Mouse (Mus musculus): ENCODE data around the gene Ppard. TPM values are rescaled to one million over a fixed set of nuclear protein-coding genes. Genes with fewer than 3 reads are reported as not detected.

Gene Ppard
- polyA plus RNA-seq, 1 experiment from 2014 or later = 20.3 TPM

DNA sequence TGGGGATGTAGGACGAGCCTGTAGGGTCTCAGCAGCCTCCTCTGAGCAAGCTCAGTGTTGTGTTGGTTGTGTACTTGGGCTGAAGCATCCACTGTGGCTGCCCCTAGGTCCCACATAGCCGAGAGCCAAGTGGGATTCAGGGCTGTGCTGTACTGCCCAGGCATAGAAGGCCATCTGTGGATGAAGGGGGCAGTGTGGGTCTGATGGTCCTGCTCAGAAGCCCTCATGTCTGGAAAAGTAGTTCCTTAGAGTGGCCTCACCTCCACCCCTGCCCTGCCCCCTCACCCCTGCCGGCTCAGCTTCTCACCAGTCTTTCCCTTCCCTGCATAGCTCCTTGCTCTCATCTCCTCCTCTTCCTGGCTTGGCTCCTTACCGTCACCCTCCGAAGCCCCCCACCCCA is 23.2 kb downstream of the Ppard start:
- Histone ChIP-seq H3K79me2 (ENCODE audit: inconsistent target) (peaks cover 87% of the 10 kb centered on the region), H3K36me3 (ENCODE audit: inconsistent target) (no peaks in the 10 kb centered on the region), H3K27ac (no peak overlapping the region; the same call in 1 of the 2 replicates), H3K4me3 (ENCODE audit: inconsistent target) (no peak overlapping the region)
- WGBS (ENCODE audit: missing documents) = 79% methylated on average over 3 of the region's 5 CpGs

DNA sequence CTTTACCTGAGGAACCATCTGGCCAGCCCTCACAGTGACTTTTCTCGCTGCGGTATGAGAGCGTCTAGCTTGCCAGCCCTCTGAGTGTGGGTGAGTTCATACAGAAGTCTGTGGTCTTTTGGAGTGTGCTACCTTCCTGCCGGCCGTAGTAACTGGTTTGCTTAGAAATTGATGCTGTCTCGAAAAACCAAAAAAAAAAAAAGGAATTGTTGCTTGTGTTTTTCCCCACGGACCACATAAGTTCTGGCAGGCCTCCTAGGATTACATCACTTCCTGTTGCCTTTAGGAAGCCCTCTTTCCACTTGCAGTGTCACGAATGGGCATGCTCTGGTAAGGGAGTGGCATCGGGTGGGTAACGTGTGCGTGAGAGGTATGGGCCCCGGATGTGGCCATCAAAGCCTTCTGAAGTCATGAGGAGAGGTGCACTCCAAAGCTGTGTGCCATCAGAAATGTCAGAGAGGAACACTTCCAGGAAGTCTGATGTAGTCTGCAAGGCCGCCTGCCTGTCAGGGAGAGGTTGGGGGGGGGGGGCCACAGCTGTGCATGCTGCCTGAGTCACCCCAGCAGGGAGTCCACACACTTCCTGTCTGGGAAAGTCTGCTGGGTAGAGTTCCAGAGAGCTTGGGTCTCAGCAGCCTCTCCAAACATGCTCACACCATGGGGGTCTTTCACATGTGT is 24.3 kb downstream of the Ppard start:
- Histone ChIP-seq H3K27ac (peak overlapping the region; percentile 58), H3K4me3 (ENCODE audit: inconsistent target) (no peak overlapping the region)
- WGBS (ENCODE audit: missing documents) = 4% methylated on average over 13 of the region's 13 CpGs

DNA sequence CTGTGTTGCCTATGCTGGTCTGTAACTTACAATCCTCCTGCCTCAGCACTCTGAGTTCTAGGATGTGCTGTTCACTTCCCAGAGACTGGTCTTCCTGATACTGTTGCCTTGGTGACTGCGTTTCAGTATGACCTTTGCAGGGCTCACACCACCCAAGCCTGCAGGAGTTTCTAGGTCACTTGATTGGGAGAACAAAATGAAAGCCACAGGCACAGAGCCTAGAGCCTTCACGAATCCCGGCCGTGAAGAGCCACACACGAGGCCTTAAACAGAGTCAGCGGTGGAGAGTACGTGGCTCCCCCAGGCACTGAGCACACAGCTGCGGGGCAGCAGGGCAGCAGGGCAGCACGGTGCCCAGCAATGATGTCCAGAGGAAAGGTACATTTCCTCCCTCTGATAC is 25.8 kb downstream of the Ppard start:
- Histone ChIP-seq H3K36me3 (ENCODE audit: inconsistent target) (no peaks in the 10 kb centered on the region), H3K79me2 (ENCODE audit: inconsistent target) (peaks cover 95% of the 10 kb centered on the region), H3K4me3 (ENCODE audit: inconsistent target) (no peak overlapping the region), H3K27ac (peak overlapping the region; percentile 46)
- WGBS (ENCODE audit: missing documents) = 93% methylated on average over 9 of the region's 9 CpGs

More for the DNA sequence above, 24.3 kb downstream of the Ppard start:
- no peaks in the 10 kb centered on the region for H3K36me3 ChIP-seq (ENCODE audit: inconsistent target)
- H3K79me2 ChIP-seq (ENCODE audit: inconsistent target) = peaks cover 95% of the 10 kb centered on the region

DNA sequence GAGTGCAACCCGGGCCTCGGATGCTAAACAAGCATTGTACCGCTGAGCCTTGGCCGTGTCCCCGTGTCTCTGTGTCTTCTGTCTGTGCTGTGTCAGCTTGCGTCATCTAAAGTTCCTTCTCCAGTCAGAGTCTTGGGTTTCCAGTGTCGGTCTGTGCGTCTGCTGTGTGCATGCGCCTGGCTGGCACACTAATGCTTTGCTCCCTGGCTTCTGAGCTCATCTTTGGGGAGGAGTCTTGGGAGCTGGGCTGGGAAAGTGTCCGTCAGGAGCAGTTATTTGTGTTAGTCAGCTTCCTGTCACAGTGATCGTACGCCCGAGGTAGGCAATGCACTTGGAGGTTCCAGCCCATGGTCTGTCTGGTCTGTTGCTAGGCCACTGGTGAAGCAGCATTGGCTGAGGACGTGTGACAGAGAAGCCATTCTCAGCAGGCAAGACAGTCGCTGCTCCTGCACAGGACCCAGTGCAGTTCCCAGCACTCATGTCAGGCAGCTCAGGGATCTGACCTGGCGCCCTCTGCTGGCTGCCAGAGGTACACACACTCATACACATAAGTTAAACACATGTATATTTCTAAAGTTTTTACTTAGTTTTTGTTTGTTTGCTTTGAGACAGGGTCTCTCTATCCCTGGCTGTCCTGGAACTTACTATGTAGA is 27.5 kb downstream of the Ppard start:
- Histone ChIP-seq H3K27ac (peak overlapping the region; percentile 60), H3K36me3 (ENCODE audit: inconsistent target) (no peaks in the 10 kb centered on the region)

DNA sequence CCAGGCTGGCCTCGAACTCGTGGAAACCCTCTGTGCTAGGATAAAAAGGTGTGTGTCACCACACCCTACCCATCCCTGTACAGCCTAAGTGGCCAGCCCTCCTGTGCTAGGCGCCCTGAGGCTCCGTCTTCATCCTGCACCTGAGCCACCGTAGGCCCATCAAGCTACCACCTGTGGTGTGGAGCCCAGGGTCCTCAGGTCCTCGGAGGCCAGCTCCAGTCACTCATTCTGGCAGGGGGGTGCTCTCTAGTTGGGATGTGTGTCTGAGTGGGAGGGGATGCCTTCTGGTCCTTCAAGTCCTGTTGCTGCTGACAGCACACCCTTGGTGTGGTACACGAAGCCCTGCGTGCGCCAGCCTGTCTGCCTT is 28.0 kb downstream of the Ppard start:
- 86% methylated on average over 9 of the region's 9 CpGs for WGBS (ENCODE audit: missing documents)
- Histone ChIP-seq H3K36me3 (ENCODE audit: inconsistent target) (no peaks in the 10 kb centered on the region), H3K27ac (peak overlapping the region; percentile 60), H3K79me2 (ENCODE audit: inconsistent target) (peaks cover 95% of the 10 kb centered on the region), H3K4me3 (ENCODE audit: inconsistent target) (no peak overlapping the region)

More for the DNA sequence above, 27.5 kb downstream of the Ppard start:
- Histone ChIP-seq H3K4me3 (ENCODE audit: inconsistent target) (no peak overlapping the region), H3K79me2 (ENCODE audit: inconsistent target) (peaks cover 95% of the 10 kb centered on the region)
- 28% methylated on average over 15 of the region's 16 CpGs for WGBS (ENCODE audit: missing documents)

DNA sequence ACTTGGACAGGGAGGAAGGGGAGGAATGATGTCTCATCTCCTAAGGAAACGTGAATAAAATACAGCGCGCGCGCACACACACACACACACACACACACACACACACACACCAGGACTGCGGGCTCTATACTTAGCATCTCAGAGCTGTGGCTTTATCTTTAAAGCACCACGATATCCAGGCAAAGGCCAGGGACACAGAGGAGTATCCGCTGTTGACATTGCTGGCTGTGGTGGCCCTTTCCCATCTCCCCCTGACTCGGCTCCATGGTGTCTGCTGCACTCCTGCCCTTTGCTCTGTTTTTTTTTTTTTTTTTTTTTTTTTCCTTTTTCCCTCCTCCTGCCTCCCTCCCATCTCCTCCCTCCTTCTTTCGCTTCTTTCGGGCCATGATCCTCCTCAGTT is 29.3 kb downstream of the Ppard start:
- Histone ChIP-seq H3K36me3 (ENCODE audit: inconsistent target) (no peaks in the 10 kb centered on the region), H3K79me2 (ENCODE audit: inconsistent target) (peaks cover 95% of the 10 kb centered on the region), H3K4me3 (ENCODE audit: inconsistent target) (no peak overlapping the region), H3K27ac (no peak overlapping the region)
- WGBS (ENCODE audit: missing documents) = 89% methylated on average over 3 of the region's 11 CpGs

DNA sequence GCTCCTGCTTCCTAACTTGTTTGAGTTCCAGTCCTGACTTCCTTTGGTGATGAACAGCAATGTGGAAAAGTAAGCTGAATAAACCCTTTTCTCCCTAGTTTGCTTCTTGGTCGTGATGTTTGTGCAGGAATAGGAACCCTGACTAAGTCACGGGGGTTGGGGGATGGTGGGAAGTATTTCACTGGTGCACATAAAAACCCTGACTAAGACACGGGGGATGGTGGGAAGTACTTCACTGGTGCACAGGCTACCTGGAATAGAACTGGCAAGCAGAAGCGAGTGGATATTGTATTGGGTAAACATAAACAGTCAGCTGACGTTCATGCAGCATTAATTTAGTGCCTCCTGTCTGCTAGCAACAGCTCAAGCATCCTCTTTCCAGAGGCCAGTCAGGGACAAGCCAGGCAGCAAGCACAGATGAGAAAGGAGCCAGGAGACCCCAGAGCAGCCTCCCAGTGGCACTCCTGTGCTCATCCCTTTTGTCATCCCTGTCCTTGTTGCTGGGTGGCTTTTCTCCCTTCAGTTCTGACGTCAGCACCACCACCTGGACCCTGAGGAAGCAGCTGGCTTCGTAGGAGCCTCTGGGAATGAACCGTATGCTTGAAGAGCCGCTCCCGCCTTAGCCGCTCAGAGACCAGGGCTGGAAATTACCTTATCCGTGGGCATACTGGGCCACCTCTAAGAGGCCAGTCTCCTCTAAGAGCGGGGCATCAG is 30.8 kb downstream of the Ppard start:
- no peak overlapping the region for H3K27ac ChIP-seq

DNA sequence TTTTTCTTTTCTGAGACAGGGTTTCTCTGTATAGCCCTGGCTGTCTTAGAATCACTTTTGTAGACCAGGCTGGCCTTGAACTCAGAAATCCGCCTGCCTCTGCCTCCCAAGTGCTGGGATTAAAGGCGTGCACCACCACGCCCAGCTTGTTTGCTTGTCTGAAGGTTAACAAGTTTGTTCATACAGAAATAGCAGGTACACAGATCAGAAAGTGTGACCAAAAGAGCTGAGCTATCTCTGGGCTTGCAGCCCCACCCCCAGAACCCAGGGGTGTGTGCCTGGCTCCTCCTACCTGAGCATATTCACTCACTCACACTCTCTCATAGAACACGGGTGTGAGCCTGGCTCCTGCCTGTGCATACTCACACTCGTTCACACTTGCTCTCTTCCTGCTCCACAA is 34.8 kb downstream of the Ppard start:
- no peak overlapping the region for H3K4me3 ChIP-seq (ENCODE audit: inconsistent target)
- H3K27ac ChIP-seq = no peak overlapping the region
- H3K79me2 ChIP-seq (ENCODE audit: inconsistent target) = peaks cover 94% of the 10 kb centered on the region; the same call in 1 of the 2 replicates
- no peaks in the 10 kb centered on the region for H3K36me3 ChIP-seq (ENCODE audit: inconsistent target)
- WGBS (ENCODE audit: missing documents) = 86% methylated on average over 4 of the region's 5 CpGs

More for the DNA sequence above, 30.8 kb downstream of the Ppard start:
- no peaks in the 10 kb centered on the region for H3K36me3 ChIP-seq (ENCODE audit: inconsistent target)
- WGBS (ENCODE audit: missing documents) = 95% methylated on average over 13 of the region's 13 CpGs
- no peak overlapping the region for H3K4me3 ChIP-seq (ENCODE audit: inconsistent target)
- H3K79me2 ChIP-seq (ENCODE audit: inconsistent target) = peaks cover 91% of the 10 kb centered on the region

DNA sequence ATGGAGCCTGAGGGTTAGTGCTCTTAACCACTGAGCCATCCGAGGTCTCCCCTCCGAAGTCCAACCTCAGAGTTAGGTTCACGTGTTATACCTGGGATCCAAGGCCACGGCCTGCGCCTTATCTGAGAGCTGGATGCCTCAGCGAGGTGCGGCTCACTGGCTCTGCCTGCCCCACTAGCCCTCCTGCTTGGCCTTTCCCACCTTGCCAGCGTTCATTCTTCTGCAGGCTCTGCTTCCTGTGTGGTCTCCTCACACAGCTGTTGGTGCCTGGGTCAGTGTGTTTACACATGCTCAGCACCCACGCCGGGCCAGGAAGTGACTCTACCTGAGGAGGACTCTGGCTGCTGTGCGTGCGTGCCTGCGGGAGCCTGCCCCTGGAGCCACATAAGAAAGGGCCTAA is 37.7 kb downstream of the Ppard start:
- Histone ChIP-seq H3K36me3 (ENCODE audit: inconsistent target) (no peaks in the 10 kb centered on the region), H3K79me2 (ENCODE audit: inconsistent target) (peaks cover 94% of the 10 kb centered on the region; the same call in 1 of the 2 replicates), H3K27ac (no peak overlapping the region), H3K4me3 (ENCODE audit: inconsistent target) (no peak overlapping the region)
- WGBS (ENCODE audit: missing documents) = 76% methylated on average over 12 of the region's 13 CpGs

DNA sequence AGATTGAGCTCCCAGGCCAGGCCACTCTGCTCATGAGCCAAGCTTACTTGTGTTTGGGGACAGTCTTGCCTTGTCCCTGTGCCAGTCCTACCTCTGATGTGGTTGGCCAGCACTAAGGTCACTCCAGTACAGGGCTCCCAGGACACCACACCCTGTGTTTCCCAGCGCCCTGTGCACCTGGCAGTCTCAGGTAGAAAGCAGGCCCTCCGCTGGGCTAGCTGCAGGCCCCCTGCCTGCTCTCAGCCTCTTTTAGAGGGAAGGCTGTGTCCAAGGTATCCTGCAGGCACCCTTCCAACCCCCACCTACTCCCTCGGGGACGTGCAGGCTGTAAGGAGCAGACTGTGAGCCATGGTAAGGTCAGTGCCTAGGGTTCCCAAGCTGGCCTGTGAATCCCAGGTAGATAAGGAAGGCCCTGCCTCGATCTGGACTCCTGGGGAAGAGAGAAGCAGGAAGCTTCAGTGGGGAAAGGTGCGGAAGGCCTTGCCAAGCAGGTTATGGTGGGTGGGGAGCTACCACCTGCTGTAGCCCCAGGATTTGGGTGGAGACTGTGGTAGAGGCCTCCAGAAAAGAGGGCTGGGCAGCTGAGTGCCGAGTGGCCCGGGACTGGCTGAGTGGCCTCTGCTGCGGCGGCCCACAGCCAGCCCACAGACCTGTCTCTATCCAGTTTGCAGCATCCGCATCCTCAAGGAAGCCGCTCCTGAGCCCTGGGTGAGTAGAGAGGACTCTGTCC is 39.2 kb downstream of the Ppard start:
- Histone ChIP-seq H3K4me3 (ENCODE audit: inconsistent target) (no peak overlapping the region), H3K27ac (no peak overlapping the region), H3K36me3 (ENCODE audit: inconsistent target) (0 out of 2 replicates have a peak, but pooled peaks cover 8% of the 10 kb centered on the region), H3K79me2 (ENCODE audit: inconsistent target) (peaks cover 94% of the 10 kb centered on the region; the same call in 1 of the 2 replicates)
- WGBS (ENCODE audit: missing documents) = 89% methylated on average over 12 of the region's 12 CpGs

DNA sequence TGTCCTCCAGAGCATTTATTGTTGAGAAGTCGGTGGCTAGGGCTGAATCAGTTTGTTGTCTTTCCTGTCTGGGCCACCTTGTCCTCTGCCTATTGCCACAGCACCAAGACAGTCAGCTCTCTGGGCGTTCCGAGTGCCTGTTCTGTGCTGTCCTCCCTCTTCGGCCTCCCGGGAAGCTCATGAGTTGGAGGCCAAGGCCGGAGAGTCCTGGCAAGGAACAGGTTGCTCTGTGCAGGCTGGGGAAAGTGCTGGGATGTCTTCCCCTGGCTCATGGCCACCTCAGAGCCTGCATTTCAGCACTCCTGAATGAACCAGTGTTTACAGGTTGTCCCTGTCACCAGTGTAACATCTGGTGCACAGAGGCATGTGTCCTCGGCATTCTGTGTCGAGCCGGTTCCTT is 39.8 kb downstream of the Ppard start:
- Histone ChIP-seq H3K36me3 (ENCODE audit: inconsistent target) (0 out of 2 replicates have a peak, but pooled peaks cover 10% of the 10 kb centered on the region), H3K79me2 (ENCODE audit: inconsistent target) (peaks cover 94% of the 10 kb centered on the region; the same call in 1 of the 2 replicates), H3K27ac (no peak overlapping the region), H3K4me3 (ENCODE audit: inconsistent target) (no peak overlapping the region)
- WGBS (ENCODE audit: missing documents) = 99% methylated on average over 9 of the region's 9 CpGs

DNA sequence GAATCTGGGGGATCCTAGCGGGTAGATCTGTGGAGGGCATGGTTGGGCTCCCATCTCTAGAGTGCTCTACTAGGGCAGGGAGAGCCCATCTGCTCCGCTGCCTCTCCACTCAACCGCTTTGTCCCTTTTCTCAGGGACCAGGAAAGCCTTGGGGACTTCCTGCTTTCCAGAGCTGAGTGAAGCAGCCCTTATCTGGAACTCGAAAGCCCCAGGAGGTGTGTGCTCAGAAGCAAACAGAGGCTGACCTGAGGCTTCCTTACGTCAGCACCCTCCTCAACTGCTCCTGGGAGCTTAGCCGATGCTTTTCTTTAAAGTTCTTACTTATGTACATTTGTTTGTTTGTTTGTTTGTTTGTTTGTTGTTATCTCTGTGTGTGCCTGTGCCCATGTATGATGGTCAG is 40.3 kb downstream of the Ppard start:
- Histone ChIP-seq H3K4me3 (ENCODE audit: inconsistent target) (no peak overlapping the region), H3K79me2 (ENCODE audit: inconsistent target) (peaks cover 94% of the 10 kb centered on the region; the same call in 1 of the 2 replicates), H3K27ac (no peak overlapping the region), H3K36me3 (ENCODE audit: inconsistent target) (0 out of 2 replicates have a peak, but pooled peaks cover 10% of the 10 kb centered on the region)
- 98% methylated on average over 6 of the region's 6 CpGs for WGBS (ENCODE audit: missing documents)

DNA sequence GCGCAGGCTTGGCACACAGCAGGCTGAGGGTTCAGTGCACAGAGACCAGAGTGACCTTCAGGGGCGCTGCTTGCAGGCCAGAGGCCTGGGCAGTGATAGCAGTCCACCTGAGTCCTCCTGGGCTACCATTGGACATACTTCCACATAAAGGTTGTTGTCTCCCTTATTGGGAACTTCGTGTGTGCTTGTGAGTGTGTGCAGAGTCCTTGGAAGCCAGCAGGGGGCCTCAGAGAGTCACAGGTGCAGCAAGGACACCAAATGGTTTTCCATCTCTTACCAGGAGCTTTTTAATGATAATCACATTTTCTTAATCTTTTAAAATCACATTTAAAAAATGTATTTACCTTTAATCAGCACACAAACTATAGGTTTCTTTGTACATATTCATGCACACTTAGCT is 42.2 kb downstream of the Ppard start:
- Histone ChIP-seq H3K27ac (no peak overlapping the region), H3K4me3 (ENCODE audit: inconsistent target) (no peak overlapping the region), H3K79me2 (ENCODE audit: inconsistent target) (peaks cover 100% of the 10 kb centered on the region; the same call in 1 of the 2 replicates), H3K36me3 (ENCODE audit: inconsistent target) (0 out of 2 replicates have a peak, but pooled peaks cover 10% of the 10 kb centered on the region)
- WGBS (ENCODE audit: missing documents) = 89% methylated on average over 3 of the region's 3 CpGs

DNA sequence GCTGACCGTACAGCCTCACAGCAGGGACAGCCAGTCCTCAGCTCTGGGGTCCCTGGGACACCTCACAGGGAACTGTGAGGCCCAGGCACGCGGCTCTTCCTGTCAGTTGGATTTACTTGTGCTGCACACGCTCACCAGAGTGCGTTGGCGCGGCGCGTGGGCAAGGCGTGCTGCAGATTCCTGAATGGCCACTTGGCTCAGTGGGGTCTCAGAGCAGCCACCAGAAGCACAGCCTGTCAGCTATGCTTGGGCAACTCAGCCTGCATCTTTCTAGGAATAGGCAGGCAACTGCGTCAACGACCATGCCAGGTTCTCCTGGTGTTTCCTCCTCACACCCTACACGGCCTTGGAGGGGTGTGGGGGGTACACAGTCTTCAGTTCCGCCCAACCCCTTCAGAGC is 44.7 kb downstream of the Ppard start:
- Histone ChIP-seq H3K79me2 (ENCODE audit: inconsistent target) (peaks cover 100% of the 10 kb centered on the region; the same call in 1 of the 2 replicates), H3K4me3 (ENCODE audit: inconsistent target) (no peak overlapping the region), H3K36me3 (ENCODE audit: inconsistent target) (0 out of 2 replicates have a peak, but pooled peaks cover 10% of the 10 kb centered on the region), H3K27ac (no peak overlapping the region)
- WGBS (ENCODE audit: missing documents) = 92% methylated on average over 14 of the region's 14 CpGs

Data from macrophage (primary cell).